Mouse (Mus musculus): ENCODE results near the gene Ephx1.

DNA sequence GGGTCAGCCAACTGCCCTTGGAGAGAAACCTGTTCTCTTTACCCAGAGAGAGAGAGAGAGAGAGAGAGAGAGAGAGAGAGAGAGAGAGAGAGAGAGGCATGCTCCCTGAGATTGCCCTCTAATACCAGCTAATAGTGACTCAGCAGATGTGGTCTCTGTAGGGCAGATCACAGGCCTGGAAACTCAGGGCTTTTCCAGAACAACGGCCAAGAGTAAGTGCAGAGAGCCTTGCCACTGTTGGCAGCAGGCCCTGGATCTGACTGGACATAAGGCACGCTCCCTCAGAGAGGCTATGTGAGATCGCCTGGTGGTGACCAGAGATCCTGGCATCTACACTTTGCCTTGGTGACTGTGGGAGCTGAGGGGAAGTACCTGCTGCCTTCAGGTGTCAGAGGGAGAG is 10.9 kb downstream of the Ephx1 start:
- TF ChIP-seq CTCF (IDR thresholded peaks at IDR 0.05; ENCODE audit: control insufficient read depth, insufficient read depth, low read length) (no peak), POLR2A (IDR thresholded peaks at IDR 0.05; ENCODE audit: borderline replicate concordance, control insufficient read depth, low read depth, low read length) (no peak)

Data from bone marrow, adult 2 months (tissue).